In genomic region chr2:151783493-151783892, GRCm38 (mm10) we compare ENCODE assay signal across 46 mouse cellular contexts. TPM values are rescaled to one million over a fixed set of nuclear protein-coding genes. Genes with fewer than 3 reads are reported as not detected.
"Had no signal": no experiment of that assay in that cellular context is flagged by ENCODE, and none has a peak within 500 bp of the region (broad histone marks: within the 10 kb centered on the region; RNA-seq: fewer than 3 reads in every experiment).

No protein-coding gene starts in this region.

- DNase-seq: heart, postnatal 10 days; heart, postnatal 14 days; heart, postnatal 36 days; heart, postnatal 4 days; kidney, adult 11 months; kidney, adult 18-20 months; kidney, adult 2 months; kidney, adult 8-10 months; kidney, adult 9 months; kidney, postnatal 10 days; kidney, postnatal 14 days; kidney, postnatal 25 days; kidney, postnatal 36 days; kidney, postnatal 4 days; layer of hippocampus, adult 9-11 months had no signal

- H3K27me3 ChIP-seq: heart, embryonic 12.5 days; heart, embryonic 13.5 days; heart, embryonic 15.5 days; hindbrain, embryonic 12.5 days; hindbrain, embryonic 15.5 days; intestine, embryonic 15.5 days; kidney, embryonic 15.5 days had no signal

- H3K4me1 ChIP-seq: heart, embryonic 10.5 days; heart, embryonic 12.5 days; heart, embryonic 13.5 days; heart, embryonic 15.5 days; hindbrain, embryonic 10.5 days; hindbrain, embryonic 12.5 days; hindbrain, embryonic 15.5 days; intestine, embryonic 15.5 days; kidney, embryonic 15.5 days had no signal

- H3K4me2 ChIP-seq: heart, embryonic 11.5 days; heart, embryonic 12.5 days; heart, embryonic 13.5 days; heart, embryonic 15.5 days; hindbrain, embryonic 12.5 days; hindbrain, embryonic 14.5 days; hindbrain, embryonic 15.5 days; intestine, embryonic 15.5 days; kidney, embryonic 15.5 days had no signal

- H3K9me3 ChIP-seq: heart, embryonic 10.5 days; heart, embryonic 12.5 days; heart, embryonic 15.5 days; hindbrain, embryonic 10.5 days; hindbrain, embryonic 12.5 days; hindbrain, embryonic 15.5 days; intestine, embryonic 15.5 days; kidney, embryonic 15.5 days had no signal

- ATAC-seq: hindbrain, embryonic 16.5 days; hindbrain, postnatal 0 days; intestine, embryonic 15.5 days; intestine, embryonic 16.5 days; intestine, postnatal 0 days had no signal

- H3K4me3 ChIP-seq: heart, embryonic 10.5 days; heart, embryonic 12.5 days; heart, embryonic 13.5 days; heart, embryonic 15.5 days; hindbrain, embryonic 10.5 days; hindbrain, embryonic 12.5 days; hindbrain, embryonic 15.5 days; intestine, embryonic 15.5 days; kidney, embryonic 15.5 days; layer of hippocampus, adult 2 months; left cerebral cortex, adult 2 months had no signal

- H3K9ac ChIP-seq: heart, embryonic 12.5 days; heart, embryonic 13.5 days; heart, embryonic 15.5 days; hindbrain, embryonic 12.5 days; hindbrain, embryonic 14.5 days; hindbrain, embryonic 15.5 days; intestine, embryonic 15.5 days; kidney, embryonic 15.5 days had no signal

- H3K27ac ChIP-seq: heart, embryonic 10.5 days; heart, embryonic 13.5 days; heart, embryonic 15.5 days; hindbrain, embryonic 10.5 days; hindbrain, embryonic 12.5 days; hindbrain, embryonic 14.5 days; hindbrain, embryonic 15.5 days; hindbrain, postnatal 0 days; intestine, embryonic 15.5 days; kidney, embryonic 15.5 days; kidney, postnatal 0 days; layer of hippocampus, adult 2 months; left cerebral cortex, adult 2 months had no signal

- H3K36me3 ChIP-seq: heart, embryonic 10.5 days; heart, embryonic 12.5 days; heart, embryonic 13.5 days; heart, embryonic 15.5 days; hindbrain, embryonic 10.5 days; hindbrain, embryonic 12.5 days; hindbrain, embryonic 15.5 days; intestine, embryonic 15.5 days; kidney, embryonic 15.5 days had no signal

RNA-seq across cellular contexts. Expression of gene Rspo4, which starts 59.2 kb away (rescaled TPM):
- total RNA-seq: heart, postnatal 10 days; heart, postnatal 14 days; heart, postnatal 25 days; heart, postnatal 36 days; heart, postnatal 4 days; hematopoietic stem cell, adult 5-6 weeks; layer of hippocampus, adult 18-20 months; layer of hippocampus, adult 2 months; layer of hippocampus, adult 8-10 months; layer of hippocampus, postnatal 10 days; layer of hippocampus, postnatal 14 days; layer of hippocampus, postnatal 25 days; left cerebral cortex, adult 2 months had no signal
- polyA plus RNA-seq: heart, embryonic 12.5 days; heart, embryonic 13.5 days; heart, embryonic 14.5 days; heart, embryonic 15.5 days; heart, embryonic 16.5 days; heart, postnatal 0 days; intestine, embryonic 14.5 days; intestine, embryonic 15.5 days; intestine, postnatal 0 days; kidney, adult 2 months; kidney, embryonic 14.5 days; kidney, embryonic 15.5 days; kidney, postnatal 0 days; large intestine, adult 2 months had no signal
